20 mouse cellular contexts compared by ENCODE assay signal in the genomic region with DNA sequence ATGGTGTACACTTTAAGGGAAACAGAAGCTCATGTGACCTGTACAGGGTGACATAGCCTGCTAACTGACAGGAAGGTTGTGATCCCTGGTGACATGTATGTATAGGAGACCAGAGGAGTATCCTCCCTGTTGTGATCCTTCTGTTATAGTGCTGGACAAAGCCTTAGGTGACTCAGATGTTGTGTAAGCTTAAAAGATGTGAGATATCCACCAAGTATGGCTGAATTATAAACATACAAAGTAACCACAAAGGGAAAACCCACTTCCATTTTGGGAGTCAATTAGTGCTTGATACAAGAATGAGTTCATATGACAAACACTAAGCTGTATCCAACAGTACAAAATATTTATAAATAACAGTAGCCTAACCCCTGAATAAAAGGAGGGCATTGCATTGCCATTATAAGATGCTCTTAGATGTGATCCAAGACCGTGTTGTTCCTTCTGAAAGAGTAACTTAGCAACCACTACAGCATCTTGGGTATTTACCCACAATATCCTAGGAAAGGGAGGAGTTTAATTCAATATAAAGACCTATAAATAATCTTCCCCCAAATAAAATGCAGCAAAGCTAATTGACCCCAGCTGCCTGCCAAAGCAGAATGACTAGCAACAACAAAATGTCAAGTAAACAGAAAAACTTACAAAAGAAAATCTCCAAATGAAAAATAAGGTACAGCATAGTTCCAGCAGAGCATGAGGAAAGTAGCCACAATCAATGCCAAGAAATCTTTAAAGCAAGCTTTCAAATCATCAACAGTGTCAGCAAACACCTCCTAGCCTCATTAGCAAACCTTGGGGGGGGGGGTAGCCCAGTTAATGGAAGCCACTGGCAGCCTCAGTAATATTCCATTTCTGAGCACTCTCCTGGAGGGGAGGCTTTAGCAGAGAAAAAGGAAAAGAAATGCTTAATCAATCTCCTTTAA.
A peak's percentile ranks its signal among the peaks of the same experiment; 100 is the strongest.
DNase-seq lines count a peak whose midpoint lies in the region; ATAC-seq and TF ChIP-seq lines count a peak whose summit lies in the region.
"Had no signal": no experiment of that assay in that cellular context is flagged by ENCODE, and none has a peak within 500 bp of the region (broad histone marks: within the 10 kb centered on the region; RNA-seq: fewer than 3 reads in every experiment).

No protein-coding gene starts in this region.

- no peak for TF ChIP-seq CTCF in kidney, postnatal 0 days (IDR thresholded peaks at IDR 0.05; ENCODE audit: low read depth)
- no peak for TF ChIP-seq CTCF in forebrain, postnatal 0 days (IDR thresholded peaks at IDR 0.05; ENCODE audit: low read depth)

- no peak for ATAC-seq in embryonic facial prominence, embryonic 14.5 days (ENCODE audit: low read depth)
- no peak for ATAC-seq in kidney, postnatal 0 days (replicated peaks; ENCODE audit: low FRiP score, low read depth)
- peak; percentile 34; the same call in 1 of the 2 replicates for ATAC-seq in forebrain, postnatal 0 days
- ATAC-seq in limb, embryonic 12.5 days (ENCODE audit: insufficient number of reproducible peaks, insufficient read depth, low FRiP score, low TSS enrichment, low read depth), result peak; percentile 37; the same call in 1 of the 2 replicates
- no peak for ATAC-seq in megakaryocyte progenitor cell, adult 5-6 weeks (replicated peaks; ENCODE audit: poor library complexity)
- ATAC-seq: lung, postnatal 0 days had no signal

- peak; percentile 17 for DNase-seq in embryonic facial prominence, embryonic 14.5 days (ENCODE audit: low spot score)
- DNase-seq in embryonic facial prominence, embryonic 10.5 days (ENCODE audit: low spot score), result no peak
- DNase-seq in kidney, postnatal 0 days (ENCODE audit: low spot score), result peak; percentile 46
- DNase-seq in kidney, postnatal 36 days, result no peak
- DNase-seq in forebrain, postnatal 0 days, result no peak
- no peak for DNase-seq in right cerebral cortex, postnatal 4 days
- DNase-seq: adrenal gland, adult 2 months; cerebellum, adult 9-11 months; heart, postnatal 14 days; kidney, adult 8-10 months; liver; retina, postnatal 1 day had no signal

- no peaks in the 10 kb centered on the region for H3K9me3 ChIP-seq in embryonic facial prominence, embryonic 14.5 days (ENCODE audit: control insufficient read depth, low read length)
- H3K9me3 ChIP-seq in embryonic facial prominence, embryonic 10.5 days, result no peaks in the 10 kb centered on the region
- H3K9me3 ChIP-seq in kidney, postnatal 0 days (replicated peaks; ENCODE audit: low read length), result no peaks in the 10 kb centered on the region
- H3K9me3 ChIP-seq in forebrain, postnatal 0 days (ENCODE audit: low read length), result no peaks in the 10 kb centered on the region
- no peaks in the 10 kb centered on the region for H3K9me3 ChIP-seq in limb, embryonic 12.5 days
- H3K9me3 ChIP-seq: embryonic facial prominence, embryonic 12.5 days; G1E; heart, embryonic 12.5 days; midbrain, embryonic 12.5 days had no signal

- 62% methylated on average over 1 of the region's 1 CpGs for WGBS in embryonic facial prominence, embryonic 14.5 days
- 81% methylated on average over 1 of the region's 1 CpGs for WGBS in embryonic facial prominence, embryonic 10.5 days
- 53% methylated on average over 1 of the region's 1 CpGs for WGBS in kidney, postnatal 0 days
- 12% methylated on average over 1 of the region's 1 CpGs for WGBS in forebrain, postnatal 0 days
- WGBS in limb, embryonic 12.5 days, result 32% methylated on average over 1 of the region's 1 CpGs

- H3K4me1 ChIP-seq in embryonic facial prominence, embryonic 14.5 days (ENCODE audit: control insufficient read depth, insufficient read depth, low read length), result no peaks in the 10 kb centered on the region
- H3K4me1 ChIP-seq in embryonic facial prominence, embryonic 10.5 days, result no peaks in the 10 kb centered on the region
- no peaks in the 10 kb centered on the region for H3K4me1 ChIP-seq in kidney, postnatal 0 days (replicated peaks; ENCODE audit: insufficient read depth, low read length)
- H3K4me1 ChIP-seq in forebrain, postnatal 0 days (ENCODE audit: insufficient read depth), result no peaks in the 10 kb centered on the region
- H3K4me1 ChIP-seq in limb, embryonic 12.5 days (replicated peaks), result no peaks in the 10 kb centered on the region
- H3K4me1 ChIP-seq: embryonic facial prominence, embryonic 12.5 days; heart, embryonic 12.5 days; midbrain, embryonic 12.5 days had no signal

- no peak overlapping the region for H3K4me3 ChIP-seq in embryonic facial prominence, embryonic 14.5 days (ENCODE audit: low read depth, low read length)
- H3K4me3 ChIP-seq in embryonic facial prominence, embryonic 10.5 days, result no peak overlapping the region
- H3K4me3 ChIP-seq in kidney, postnatal 0 days (replicated peaks; ENCODE audit: low read depth, low read length), result no peak overlapping the region
- no peak overlapping the region for H3K4me3 ChIP-seq in forebrain, postnatal 0 days (ENCODE audit: low read depth, low read length)
- H3K4me3 ChIP-seq in limb, embryonic 12.5 days (replicated peaks), result no peak overlapping the region
- H3K4me3 ChIP-seq: embryonic facial prominence, embryonic 12.5 days; heart, embryonic 12.5 days; midbrain, embryonic 12.5 days had no signal

- H3K27me3 ChIP-seq in embryonic facial prominence, embryonic 14.5 days (replicated peaks; ENCODE audit: control insufficient read depth, insufficient read depth, low read length), result no peaks in the 10 kb centered on the region
- H3K27me3 ChIP-seq in embryonic facial prominence, embryonic 10.5 days (replicated peaks; ENCODE audit: low read depth, poor library complexity, severe bottlenecking), result no peaks in the 10 kb centered on the region
- H3K27me3 ChIP-seq in kidney, postnatal 0 days (ENCODE audit: insufficient read depth, low read length), result no peaks in the 10 kb centered on the region
- no peaks in the 10 kb centered on the region for H3K27me3 ChIP-seq in forebrain, postnatal 0 days (ENCODE audit: insufficient read depth, low read length)
- H3K27me3 ChIP-seq in limb, embryonic 12.5 days, result no peaks in the 10 kb centered on the region
- H3K27me3 ChIP-seq: embryonic facial prominence, embryonic 12.5 days; heart, embryonic 12.5 days; midbrain, embryonic 12.5 days had no signal

- H3K4me2 ChIP-seq in embryonic facial prominence, embryonic 14.5 days (ENCODE audit: low read depth, low read length), result no peak overlapping the region
- H3K4me2 ChIP-seq in kidney, postnatal 0 days (ENCODE audit: low read length), result no peak overlapping the region
- H3K4me2 ChIP-seq in forebrain, postnatal 0 days (ENCODE audit: low read depth), result no peak overlapping the region
- no peak overlapping the region for H3K4me2 ChIP-seq in limb, embryonic 12.5 days
- H3K4me2 ChIP-seq: embryonic facial prominence, embryonic 12.5 days; heart, embryonic 12.5 days; midbrain, embryonic 12.5 days had no signal

- no peak overlapping the region for H3K27ac ChIP-seq in embryonic facial prominence, embryonic 14.5 days (replicated peaks; ENCODE audit: low read depth, low read length)
- H3K27ac ChIP-seq in embryonic facial prominence, embryonic 10.5 days (replicated peaks), result no peak overlapping the region
- no peak overlapping the region for H3K27ac ChIP-seq in kidney, postnatal 0 days
- H3K27ac ChIP-seq in forebrain, postnatal 0 days (ENCODE audit: low read depth, low read length), result no peak overlapping the region
- no peak overlapping the region for H3K27ac ChIP-seq in limb, embryonic 12.5 days
- H3K27ac ChIP-seq: embryonic facial prominence, embryonic 12.5 days; midbrain, embryonic 12.5 days; stomach, postnatal 0 days had no signal

- no peaks in the 10 kb centered on the region for H3K36me3 ChIP-seq in embryonic facial prominence, embryonic 14.5 days (ENCODE audit: control insufficient read depth, insufficient read depth, low read length)
- no peaks in the 10 kb centered on the region for H3K36me3 ChIP-seq in embryonic facial prominence, embryonic 10.5 days (replicated peaks)
- no peaks in the 10 kb centered on the region for H3K36me3 ChIP-seq in kidney, postnatal 0 days (ENCODE audit: insufficient read depth, low read length)
- H3K36me3 ChIP-seq in forebrain, postnatal 0 days (ENCODE audit: insufficient read depth), result no peaks in the 10 kb centered on the region
- H3K36me3 ChIP-seq in limb, embryonic 12.5 days, result no peaks in the 10 kb centered on the region
- H3K36me3 ChIP-seq: embryonic facial prominence, embryonic 12.5 days; G1E; heart, embryonic 12.5 days; midbrain, embryonic 12.5 days had no signal

- no peak overlapping the region for H3K9ac ChIP-seq in embryonic facial prominence, embryonic 14.5 days (ENCODE audit: low read depth, low read length)
- no peak overlapping the region for H3K9ac ChIP-seq in kidney, postnatal 0 days (ENCODE audit: low read depth, low read length)
- no peak overlapping the region for H3K9ac ChIP-seq in forebrain, postnatal 0 days
- H3K9ac ChIP-seq in limb, embryonic 12.5 days (replicated peaks), result no peak overlapping the region
- H3K9ac ChIP-seq: embryonic facial prominence, embryonic 12.5 days; heart, embryonic 12.5 days; midbrain, embryonic 12.5 days had no signal

Comparison
In these comparisons a context has a peak if more than half of its experiments do, and no peak if none do; other contexts are left out.
1. DNase-seq: peak in embryonic facial prominence, embryonic 14.5 days (single experiment) and kidney, postnatal 0 days (single experiment); none in embryonic facial prominence, embryonic 10.5 days (single experiment), kidney, postnatal 36 days (0 of 2), forebrain, postnatal 0 days (single experiment) and right cerebral cortex, postnatal 4 days (single experiment).
2. ATAC-seq: peak in forebrain, postnatal 0 days (single experiment) and limb, embryonic 12.5 days (single experiment); none in embryonic facial prominence, embryonic 14.5 days (single experiment), kidney, postnatal 0 days (single experiment) and megakaryocyte progenitor cell, adult 5-6 weeks (single experiment).